Mouse (Mus musculus) lung, postnatal 25 days (tissue): ENCODE measurements around the gene Ryr2.

Source experiments
- DNase-seq: peaks from one replicate; pipeline ENCODE4 v3.0.0; 2022; ENCODE audit warnings: low spot score

The Ryr2 gene

GRCm38 (mm10) chr13:12036834-12037233 is 69.9 kb downstream of the Ryr2 start:
- DNase-seq: no peak

DNA sequence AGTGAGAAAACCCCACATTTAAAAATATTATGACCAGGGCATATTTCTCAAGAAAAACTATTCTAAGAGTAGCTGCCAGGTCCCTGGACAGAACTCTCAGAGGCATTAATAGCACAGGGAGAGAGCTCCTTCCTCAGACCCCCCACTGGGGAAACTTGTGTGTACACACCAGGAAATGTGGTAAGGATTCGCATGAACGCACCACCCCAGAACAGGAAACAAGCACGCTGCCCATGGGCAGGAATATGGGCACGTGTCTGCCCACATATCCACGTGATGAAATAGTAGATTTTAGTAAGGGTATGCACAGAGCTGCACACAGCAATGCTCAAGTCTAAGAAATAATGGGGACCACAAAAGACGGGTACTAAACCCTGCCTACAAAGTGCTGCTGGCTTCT is 72.8 kb downstream of the Ryr2 start:
- DNase-seq: peak; percentile 4

DNA sequence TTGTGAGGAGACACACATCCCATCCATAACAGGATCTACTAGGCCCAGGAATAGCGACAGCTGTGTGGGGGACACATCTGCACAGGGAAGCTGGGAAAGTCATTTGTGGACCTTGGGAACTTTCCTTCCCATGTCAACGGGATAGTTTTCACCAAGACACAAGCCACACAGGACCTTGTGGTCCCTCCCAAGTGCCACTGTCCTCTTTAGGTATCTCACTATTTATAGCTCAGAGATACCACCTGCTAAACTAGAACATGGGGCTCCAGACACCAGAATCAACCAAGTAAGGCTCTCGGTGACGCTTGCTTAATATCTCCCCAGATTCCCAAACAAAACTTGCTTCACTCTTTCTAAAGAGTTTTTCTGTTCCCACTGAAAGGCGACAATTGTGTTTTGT is 73.5 kb downstream of the Ryr2 start:
- DNase-seq: no peak

- DNase-seq: no peak
Observed at GRCm38 (mm10) chr13:12029841-12030240, 76.9 kb downstream of the Ryr2 start.

DNA sequence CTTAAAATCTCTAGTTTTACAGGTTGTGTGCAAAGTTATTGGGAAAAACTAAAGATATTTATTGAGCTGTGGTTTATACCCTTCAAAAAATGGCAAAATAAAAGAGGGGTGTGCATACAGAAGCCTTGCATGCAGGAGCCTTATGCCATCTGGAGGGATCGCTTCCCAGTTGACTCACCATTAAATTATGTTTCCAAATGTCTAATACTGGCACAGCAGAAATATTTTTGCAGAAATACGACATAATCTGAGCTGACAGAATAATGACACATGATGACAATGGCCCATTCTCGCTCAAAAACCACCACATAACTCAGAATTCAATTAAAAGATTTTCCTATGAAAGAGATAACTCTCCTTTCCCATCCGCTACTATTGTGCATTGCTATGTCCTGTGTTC is 77.4 kb downstream of the Ryr2 start:
- no peak for DNase-seq

GRCm38 (mm10) chr13:12018046-12018445 is 88.7 kb downstream of the Ryr2 start:
- DNase-seq: no peak

DNA sequence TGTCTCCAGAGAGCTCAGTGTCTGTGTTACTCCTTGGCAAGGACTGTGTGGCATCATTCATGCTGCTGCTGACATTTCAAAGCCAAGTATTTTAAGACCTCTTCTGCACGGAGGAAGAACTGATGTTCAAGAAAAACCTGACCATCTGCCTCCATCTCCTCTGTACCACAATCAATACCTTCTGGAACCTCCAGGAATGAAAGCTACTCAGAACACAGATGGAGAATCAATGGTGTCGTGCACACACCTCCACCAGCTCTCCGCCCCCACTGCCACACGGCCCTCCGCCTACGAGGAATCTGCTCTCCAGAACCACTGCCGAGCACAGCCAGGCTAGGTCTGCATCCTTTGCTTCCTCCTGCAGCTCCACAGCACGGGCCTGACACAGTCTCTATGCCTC is 92.8 kb downstream of the Ryr2 start:
- DNase-seq: no peak

GRCm38 (mm10) chr13:12008995-12009689 is 97.6 kb downstream of the Ryr2 start:
- no peak for DNase-seq

GRCm38 (mm10) chr13:12007579-12007978 is 99.2 kb downstream of the Ryr2 start:
- no peak for DNase-seq

DNA sequence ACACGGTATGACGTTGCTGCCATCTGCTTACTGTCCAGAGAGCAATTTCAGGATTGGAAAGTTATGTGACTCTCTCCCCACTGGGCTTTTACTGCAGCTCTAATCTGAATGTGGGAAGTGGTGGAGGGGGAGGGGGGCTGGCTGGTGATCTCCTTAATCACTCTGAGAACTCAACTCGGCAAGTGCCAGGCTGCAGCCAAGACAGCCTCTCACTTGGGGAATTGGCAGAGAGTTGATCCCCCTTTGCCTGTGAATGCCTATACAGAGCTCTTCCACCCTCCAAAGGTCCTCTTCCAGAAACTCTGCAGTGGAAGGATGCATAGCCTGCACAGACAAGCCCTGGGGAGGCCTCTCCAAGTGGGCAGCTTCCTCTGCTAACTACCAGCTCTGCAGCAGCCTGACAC is 104.9 kb downstream of the Ryr2 start:
- no peak for DNase-seq

- no peak for DNase-seq
Observed at GRCm38 (mm10) chr13:11999851-12000250, 106.9 kb downstream of the Ryr2 start.

DNA sequence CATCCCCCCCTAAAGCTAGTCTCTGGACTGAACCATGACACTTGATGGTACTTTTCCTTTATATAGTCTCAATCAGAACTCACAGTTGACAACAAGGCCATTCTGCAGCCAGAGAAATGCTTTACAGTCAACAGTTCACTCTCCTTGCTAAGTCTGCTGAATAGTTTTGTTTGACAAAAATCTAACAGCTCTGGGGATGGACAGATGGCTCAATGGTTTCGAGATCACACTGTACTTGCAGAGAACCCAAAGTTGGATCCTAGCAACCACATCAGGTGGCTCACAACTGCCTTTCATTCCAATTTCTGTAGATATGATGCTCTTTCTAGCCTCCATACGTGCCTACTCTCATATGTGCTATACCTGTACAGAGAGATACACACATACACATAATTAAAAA is 109.4 kb downstream of the Ryr2 start:
- DNase-seq: no peak

DNA sequence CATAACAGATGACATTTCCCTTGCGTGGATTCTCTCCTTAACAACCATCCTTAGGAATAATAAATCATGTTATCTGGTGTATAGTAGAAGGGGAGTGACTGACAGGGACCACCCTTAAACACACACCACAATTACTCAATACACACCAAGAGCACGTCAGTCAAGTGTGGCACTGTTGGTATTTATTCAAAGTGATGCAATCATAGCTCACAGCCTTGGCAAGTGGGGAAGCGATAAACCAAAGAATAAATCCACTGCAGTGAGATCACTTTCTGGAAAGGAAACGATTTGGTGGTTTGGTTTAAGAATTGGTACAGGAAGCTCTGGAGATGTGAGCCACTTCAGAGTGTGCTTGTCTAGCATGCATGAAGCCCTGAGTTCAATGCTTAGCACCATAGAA is 119.2 kb downstream of the Ryr2 start:
- no peak for DNase-seq

DNA sequence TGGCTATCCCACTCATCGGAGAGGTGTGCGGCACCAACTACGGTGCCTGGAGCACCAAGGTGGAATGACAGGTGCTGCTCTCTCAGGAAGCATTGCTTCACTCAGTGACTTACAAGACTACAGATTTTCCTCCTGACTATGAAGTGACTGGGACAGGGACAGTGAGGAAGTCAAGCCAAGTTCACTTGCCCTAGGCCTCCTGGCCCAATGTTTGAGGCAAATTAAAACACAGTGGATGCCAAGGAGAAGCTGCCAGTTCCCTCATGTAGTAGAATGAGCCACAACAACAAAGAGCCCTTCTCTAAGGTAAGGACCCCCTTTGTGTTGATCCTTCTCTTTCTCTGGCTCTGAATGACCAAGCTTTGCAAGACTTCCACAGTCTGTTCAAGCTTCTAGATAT is 121.7 kb downstream of the Ryr2 start:
- DNase-seq: no peak

DNA sequence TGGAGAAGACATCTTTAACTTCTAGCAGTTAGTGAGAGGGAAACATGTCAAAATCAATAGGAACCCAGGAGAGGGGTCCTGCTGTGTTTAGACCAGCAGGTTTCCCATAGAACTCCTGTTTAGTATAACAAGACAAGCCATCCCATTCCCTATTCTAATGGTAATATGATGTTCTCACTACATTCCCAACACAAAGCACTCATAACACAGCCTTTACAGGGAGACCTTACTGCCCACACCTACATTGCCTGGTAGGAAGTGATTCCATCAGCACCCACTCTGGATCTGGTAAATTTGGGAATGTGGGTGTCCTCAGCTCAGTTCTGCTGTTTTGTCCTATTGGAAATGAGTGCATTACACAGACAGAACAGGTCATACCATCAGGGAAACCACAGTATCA is 127.7 kb downstream of the Ryr2 start:
- no peak for DNase-seq

GRCm38 (mm10) chr13:11978359-11978758 is 128.4 kb downstream of the Ryr2 start:
- no peak for DNase-seq

DNA sequence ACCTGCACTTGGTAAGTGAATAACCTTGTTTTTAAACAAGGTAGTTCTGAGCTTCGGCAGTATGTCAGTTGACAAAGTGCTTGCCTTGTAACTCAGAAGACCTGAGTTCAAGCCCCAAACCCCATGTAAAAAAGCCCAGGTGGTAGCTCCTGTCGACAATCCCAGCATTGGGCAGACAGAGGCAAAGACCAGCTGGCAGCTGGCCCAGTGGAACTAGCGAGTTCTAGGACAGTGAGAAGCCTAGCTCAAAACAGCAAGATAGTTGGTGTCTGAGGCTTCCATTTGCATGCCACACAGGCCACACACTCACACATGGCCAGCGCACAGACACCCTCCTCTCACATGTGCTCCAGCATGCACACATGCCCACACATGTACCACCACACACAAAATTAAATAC is 129.1 kb downstream of the Ryr2 start:
- no peak for DNase-seq

DNA sequence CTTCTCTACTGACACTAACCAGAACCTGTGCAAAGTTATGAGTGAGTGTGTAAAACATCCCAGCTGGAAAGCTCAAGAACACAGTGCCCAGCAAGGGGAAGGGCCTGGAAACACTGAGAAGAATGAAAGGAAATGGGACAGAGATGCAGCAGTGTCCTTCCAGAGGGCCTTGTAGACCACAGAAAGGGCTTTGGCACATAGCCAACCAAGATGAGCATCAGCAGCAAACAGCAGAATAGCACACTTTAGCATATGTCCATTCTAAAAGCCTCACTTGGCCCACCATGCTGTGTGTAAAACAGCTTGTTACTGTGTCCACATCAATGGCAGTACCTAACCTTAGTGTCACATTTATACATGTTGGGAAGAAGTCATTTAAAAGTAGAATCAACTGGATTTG is 142.4 kb downstream of the Ryr2 start:
- DNase-seq: no peak

DNA sequence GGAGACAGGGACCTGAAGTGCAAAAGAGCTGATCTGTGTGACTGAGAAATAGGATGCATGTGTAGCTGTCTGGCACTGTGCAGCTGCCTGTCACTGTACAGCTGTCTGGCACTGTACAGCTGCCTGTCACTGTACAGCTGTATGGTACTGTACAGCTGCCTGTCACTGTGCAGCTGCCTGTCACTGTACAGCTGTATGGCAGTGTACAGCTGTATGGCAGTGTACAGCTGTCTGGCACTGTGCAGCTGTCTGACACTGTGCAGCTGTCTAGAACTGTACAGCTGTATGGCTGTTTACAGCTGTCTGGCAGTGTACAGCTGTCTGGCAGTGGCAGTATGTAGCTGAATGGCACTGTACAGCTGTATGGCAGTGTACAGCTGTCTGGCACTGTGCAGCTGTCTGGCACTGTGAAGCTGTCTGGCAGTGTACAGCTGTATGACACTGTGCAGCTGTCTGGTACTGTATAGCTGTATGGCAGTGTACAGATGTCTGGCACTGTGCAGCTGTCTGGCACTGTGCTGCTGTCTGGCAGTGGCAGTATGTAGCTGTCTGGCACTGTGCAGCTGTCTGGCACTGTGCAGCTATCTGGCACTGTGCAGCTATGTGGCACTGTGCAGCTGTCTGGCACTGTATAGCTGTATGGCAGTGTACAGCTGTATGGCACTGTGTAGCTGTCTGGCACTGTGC is 147.1 kb downstream of the Ryr2 start:
- no peak for DNase-seq

DNA sequence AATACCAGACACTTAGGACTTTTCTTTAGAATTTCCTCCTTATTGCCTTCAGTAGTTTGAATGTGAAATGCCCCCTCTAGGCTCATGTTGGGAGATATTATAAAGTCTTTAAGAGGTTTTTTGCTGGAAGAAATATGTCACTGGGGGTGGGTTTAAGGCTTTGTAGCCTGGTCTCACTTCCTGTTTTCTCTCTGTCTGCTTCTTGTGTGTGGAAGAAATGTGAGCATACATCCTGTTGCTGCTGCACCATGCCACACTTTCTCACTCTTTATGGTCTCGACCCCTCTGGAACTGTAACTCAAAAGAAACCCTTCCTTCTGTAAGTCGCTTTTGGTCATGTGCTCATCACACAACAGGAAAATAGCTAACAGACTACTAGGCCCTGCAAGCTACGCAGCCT is 147.9 kb downstream of the Ryr2 start:
- DNase-seq: no peak

- no peak for DNase-seq
Observed at GRCm38 (mm10) chr13:11958271-11958670, 148.5 kb downstream of the Ryr2 start.

DNA sequence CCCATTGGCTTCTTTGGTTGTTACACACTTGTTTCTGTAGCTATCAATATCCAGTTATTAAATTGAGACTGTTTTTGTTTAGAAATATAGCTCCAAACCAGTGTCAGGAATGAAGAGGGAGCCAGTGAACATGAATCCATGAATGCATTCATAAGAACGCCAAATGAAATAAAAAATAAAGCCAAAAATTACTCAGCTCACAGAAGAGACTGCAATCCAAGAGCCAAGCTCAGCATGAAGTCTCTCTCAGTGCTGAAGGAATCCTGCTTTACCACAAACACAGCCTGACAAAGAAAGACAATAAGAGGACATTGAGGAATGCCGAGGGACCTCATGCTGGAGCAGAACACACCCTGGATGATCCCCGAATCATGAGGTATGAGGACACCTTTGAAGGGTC is 154.8 kb downstream of the Ryr2 start:
- DNase-seq: no peak

GRCm38 (mm10) chr13:11945740-11946139 is 161.0 kb downstream of the Ryr2 start:
- no peak for DNase-seq

DNA sequence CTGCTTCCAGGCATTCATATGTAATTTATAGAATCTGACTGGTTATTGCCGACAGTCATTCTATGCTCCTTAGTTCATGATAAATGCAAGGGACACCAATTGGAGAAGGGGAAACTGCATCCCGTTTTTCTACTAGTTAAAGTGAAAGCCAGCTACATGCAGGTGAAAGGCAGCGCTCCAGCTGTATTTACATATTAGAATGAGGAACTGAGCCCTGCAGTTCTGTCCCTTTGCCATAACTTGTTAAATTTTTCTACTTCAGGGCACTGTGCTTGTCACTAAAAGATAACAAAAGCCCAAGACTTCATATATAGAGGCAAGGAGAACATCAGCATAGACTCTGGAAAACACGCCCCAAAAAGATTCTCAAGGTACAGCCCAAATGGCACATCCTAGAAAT is 165.0 kb downstream of the Ryr2 start:
- no peak for DNase-seq
